Comparison of ENCODE assay signal across 10 mouse cellular contexts in genomic region chr16:34689879-34690278, GRCm38 (mm10). TPM values are rescaled to one million over a fixed set of nuclear protein-coding genes. Genes with fewer than 3 reads are reported as not detected.
DNase-seq lines count a peak whose midpoint lies in the region; ATAC-seq lines count a peak whose summit lies in the region.
"Had no signal": no experiment of that assay in that cellular context is flagged by ENCODE, and none has a peak within 500 bp of the region (broad histone marks: within the 10 kb centered on the region; RNA-seq: fewer than 3 reads in every experiment).

No protein-coding gene starts in this region.

- no peak for DNase-seq in lung, postnatal 25 days (ENCODE audit: low spot score)
- DNase-seq in left cerebral cortex, adult 18-20 months (ENCODE audit: low spot score in 2 of 2) = no peak
- DNase-seq in layer of hippocampus, adult 18-20 months (ENCODE audit: low spot score in 2 of 2) = no peak

- peaks cover 16% of the 10 kb centered on the region for H3K4me1 ChIP-seq in erythroblast, embryonic 14.5 days (ENCODE audit: control insufficient read depth)
- peaks cover 10% of the 10 kb centered on the region for H3K4me1 ChIP-seq in lung, embryonic 16.5 days (replicated peaks; ENCODE audit: control insufficient read depth, insufficient read depth, low read length)
- H3K4me1 ChIP-seq in limb, embryonic 15.5 days = peaks cover 6% of the 10 kb centered on the region
- peaks cover 5% of the 10 kb centered on the region; the same call in 1 of the 2 replicates for H3K4me1 ChIP-seq in stomach, embryonic 16.5 days (ENCODE audit: control insufficient read depth, insufficient read depth, low read length)

- H3K4me2 ChIP-seq in lung, embryonic 16.5 days (ENCODE audit: low read depth, low read length) = peak overlapping the region; percentile 71; the same call in 1 of the 2 replicates
- H3K4me2 ChIP-seq in limb, embryonic 15.5 days = no peak overlapping the region; the same call in 1 of the 2 replicates
- H3K4me2 ChIP-seq in stomach, embryonic 16.5 days (ENCODE audit: low read depth, low read length) = no peak overlapping the region; the same call in 1 of the 2 replicates

- no peak overlapping the region for H3K9ac ChIP-seq in lung, embryonic 16.5 days (ENCODE audit: low read length)
- H3K9ac ChIP-seq in limb, embryonic 15.5 days = no peak overlapping the region
- no peak overlapping the region for H3K9ac ChIP-seq in stomach, embryonic 16.5 days (ENCODE audit: low read length)

- no peaks in the 10 kb centered on the region for H3K9me3 ChIP-seq in erythroblast, embryonic 14.5 days (ENCODE audit: control insufficient read depth, low read length)
- H3K9me3 ChIP-seq in lung, embryonic 16.5 days (ENCODE audit: control insufficient read depth, low read length) = no peaks in the 10 kb centered on the region
- H3K9me3 ChIP-seq in limb, embryonic 15.5 days = no peaks in the 10 kb centered on the region
- no peaks in the 10 kb centered on the region for H3K9me3 ChIP-seq in stomach, embryonic 16.5 days (replicated peaks; ENCODE audit: control insufficient read depth, low read length)

- WGBS in lung, embryonic 16.5 days = 62% methylated on average over 3 of the region's 3 CpGs
- WGBS in limb, embryonic 15.5 days = 72% methylated on average over 3 of the region's 3 CpGs
- 70% methylated on average over 3 of the region's 3 CpGs for WGBS in stomach, embryonic 16.5 days

- peak overlapping the region; percentile 97 for H3K27ac ChIP-seq in lung, embryonic 16.5 days (ENCODE audit: low read length)
- H3K27ac ChIP-seq in limb, embryonic 15.5 days = peak overlapping the region; percentile 87; the same call in 1 of the 2 replicates
- no peak overlapping the region for H3K27ac ChIP-seq in stomach, embryonic 16.5 days (ENCODE audit: low read length)

- no peaks in the 10 kb centered on the region for H3K36me3 ChIP-seq in erythroblast, embryonic 14.5 days (ENCODE audit: control insufficient read depth)
- H3K36me3 ChIP-seq in lung, embryonic 16.5 days (ENCODE audit: control insufficient read depth, insufficient read depth, low read length) = no peaks in the 10 kb centered on the region
- no peaks in the 10 kb centered on the region for H3K36me3 ChIP-seq in limb, embryonic 15.5 days
- H3K36me3 ChIP-seq in stomach, embryonic 16.5 days (ENCODE audit: control insufficient read depth, insufficient read depth, low read length) = no peaks in the 10 kb centered on the region

- no peak for ATAC-seq in erythroblast, adult 5-6 weeks (replicated peaks; ENCODE audit: low FRiP score, poor library complexity, severe bottlenecking)
- ATAC-seq in lung, embryonic 16.5 days (ENCODE audit: low read depth) = no peak
- no peak for ATAC-seq in limb, embryonic 15.5 days (ENCODE audit: insufficient number of reproducible peaks, low FRiP score, low TSS enrichment, low read depth)
- no peak for ATAC-seq in stomach, embryonic 16.5 days (ENCODE audit: insufficient read depth, low FRiP score)

- peaks cover 6% of the 10 kb centered on the region; the same call in 1 of the 2 replicates for H3K27me3 ChIP-seq in erythroblast, embryonic 14.5 days (ENCODE audit: control insufficient read depth)
- H3K27me3 ChIP-seq in lung, embryonic 16.5 days (ENCODE audit: control insufficient read depth, insufficient read depth, low read depth, low read length) = no peaks in the 10 kb centered on the region
- no peaks in the 10 kb centered on the region for H3K27me3 ChIP-seq in limb, embryonic 15.5 days
- H3K27me3 ChIP-seq in stomach, embryonic 16.5 days (ENCODE audit: control insufficient read depth, insufficient read depth, low read length) = no peaks in the 10 kb centered on the region

- H3K4me3 ChIP-seq in erythroblast, embryonic 14.5 days (replicated peaks) = peak overlapping the region; percentile 74
- peak overlapping the region; percentile 82 for H3K4me3 ChIP-seq in lung, embryonic 16.5 days (ENCODE audit: low read length)
- H3K4me3 ChIP-seq in limb, embryonic 15.5 days = peak overlapping the region; percentile 64
- H3K4me3 ChIP-seq in stomach, embryonic 16.5 days (replicated peaks; ENCODE audit: low read length) = peak overlapping the region; percentile 66; the same call in 1 of the 2 replicates

RNA-seq across cellular contexts. Expression of gene Ccdc14, which starts 0.5 kb away (rescaled TPM):
- polyA plus RNA-seq in erythroblast, embryonic 14.5 days (2012) = 0.01 and 0.02 TPM in 2 replicates
- total RNA-seq in erythroblast, adult 5-6 weeks (2015; ENCODE audit: low replicate concordance) = 2.1 and 3.1 TPM in 2 replicates
- 1.4 and 2.0 TPM in 2 replicates for total RNA-seq in erythroblast, adult 5-6 weeks (2017; ENCODE audit: low replicate concordance)
- 7.9 and 8.0 TPM in 2 replicates for polyA plus RNA-seq in lung, embryonic 16.5 days (2015; fragmentation: Nextera tagmentation; extraction: Ambion mirVana)
- polyA plus RNA-seq in limb, embryonic 15.5 days (2015; fragmentation: Nextera tagmentation; extraction: Ambion mirVana) = 4.8 and 5.0 TPM in 2 replicates
- 5.3 and 5.6 TPM in 2 replicates for polyA plus RNA-seq in stomach, embryonic 16.5 days (2015; fragmentation: Nextera tagmentation; extraction: Ambion mirVana)
- 1 to 10 TPM; 2.6 to 2.9 TPM for total RNA-seq in left cerebral cortex, adult 18-20 months (2021)
- total RNA-seq in layer of hippocampus, adult 18-20 months (2021) = 1 to 10 TPM; 2.2 to 2.7 TPM

RNA-seq across cellular contexts. Expression of gene Ropn1, which starts 40.2 kb away (rescaled TPM):
- not detected in 2 replicates for polyA plus RNA-seq in erythroblast, embryonic 14.5 days (2012)
- not detected in 2 replicates for total RNA-seq in erythroblast, adult 5-6 weeks (2015; ENCODE audit: low replicate concordance)
- not detected in 2 replicates for total RNA-seq in erythroblast, adult 5-6 weeks (2017; ENCODE audit: low replicate concordance)
- polyA plus RNA-seq in lung, embryonic 16.5 days (2015; fragmentation: Nextera tagmentation; extraction: Ambion mirVana) = not detected in 2 replicates
- polyA plus RNA-seq in limb, embryonic 15.5 days (2015; fragmentation: Nextera tagmentation; extraction: Ambion mirVana) = not detected in 2 replicates
- not detected in 2 replicates for polyA plus RNA-seq in stomach, embryonic 16.5 days (2015; fragmentation: Nextera tagmentation; extraction: Ambion mirVana)
- not detected for total RNA-seq in left cerebral cortex, adult 18-20 months (2021)
- not detected for total RNA-seq in layer of hippocampus, adult 18-20 months (2021)
- total RNA-seq: hematopoietic stem cell, adult 5-6 weeks; megakaryocyte progenitor cell, adult 5-6 weeks had no signal

RNA-seq across cellular contexts. Expression of gene Mylk, which starts 55.1 kb away (rescaled TPM):
- 0.04 TPM in 1 of 2 replicates, not detected in the other for polyA plus RNA-seq in erythroblast, embryonic 14.5 days (2012)
- 0.38 and 0.63 TPM in 2 replicates for total RNA-seq in erythroblast, adult 5-6 weeks (2015; ENCODE audit: low replicate concordance)
- 0.85 and 1.1 TPM in 2 replicates for total RNA-seq in erythroblast, adult 5-6 weeks (2017; ENCODE audit: low replicate concordance)
- 141 and 144 TPM in 2 replicates for polyA plus RNA-seq in lung, embryonic 16.5 days (2015; fragmentation: Nextera tagmentation; extraction: Ambion mirVana)
- polyA plus RNA-seq in limb, embryonic 15.5 days (2015; fragmentation: Nextera tagmentation; extraction: Ambion mirVana) = 11.8 and 13.7 TPM in 2 replicates
- polyA plus RNA-seq in stomach, embryonic 16.5 days (2015; fragmentation: Nextera tagmentation; extraction: Ambion mirVana) = 354 and 371 TPM in 2 replicates
- 10 to 100 TPM; 13.8 to 15.7 TPM for total RNA-seq in left cerebral cortex, adult 18-20 months (2021)
- total RNA-seq in layer of hippocampus, adult 18-20 months (2021) = 10 to 100 TPM; 13.8 to 14.8 TPM

Comparison
In these comparisons a context has a peak if more than half of its experiments do, and no peak if none do; other contexts are left out.
1. RNA of gene Mylk, which starts 55.1 kb away (polyA plus RNA-seq): 354 to 371 TPM in stomach, embryonic 16.5 days, 141 to 144 TPM in lung, embryonic 16.5 days and 11.8 to 13.7 TPM in limb, embryonic 15.5 days; 0.04 TPM in erythroblast, embryonic 14.5 days; every median in the first group is over 10 times any median in the second.
2. Peak in every context shown above with its lines, with median percentiles within 50 percentile points of each other: H3K4me3 ChIP-seq.